Mouse (Mus musculus) adrenal gland, adult 2 months (tissue): ENCODE results near the gene Dennd2d. TPM values are rescaled to one million over a fixed set of nuclear protein-coding genes. Genes with fewer than 3 reads are reported as not detected.

ENCODE experiments used
- DNase-seq: peaks from one replicate; pipeline ENCODE4 v3.0.0; 2021
- long read RNA-seq: library from polyadenylated mRNA; stranded (forward); transcript quantifications from one replicate; pipeline ENCODE4 v2.0.0, GENCODE M21; 2021
- polyA plus RNA-seq: library from polyadenylated mRNA; depleted of rRNA; stranded (reverse); fragments of >200 nt; gene quantifications from 2 replicates; pipeline ENCODE4 v1.2.3, GENCODE M21; 2012; rRNA removed
- total RNA-seq, 2 experiments: library from RNA; stranded (reverse); gene quantifications; 2 replicates each; pipeline ENCODE4 v1.2.3; 2021

Dennd2d gene
- total RNA-seq (1 to 10 TPM; 3.2 to 4.3 TPM), polyA plus RNA-seq (1.5 and 1.8 TPM in 2 replicates)
- long read RNA-seq: 0 reads

- peak; percentile 67 for DNase-seq
Observed at GRCm38 (mm10) chr3:106482281-106483081, at the start of gene Dennd2d. TSS of gene Dennd2d (plus strand) at chr3:106482405.

GRCm38 (mm10) chr3:106448571-106448970, 33.6 kb upstream of the Dennd2d start:
- peak; percentile 7 for DNase-seq

GRCm38 (mm10) chr3:106448995-106449394, 33.2 kb upstream of the Dennd2d start:
- DNase-seq: no peak

- DNase-seq: no peak
Observed at GRCm38 (mm10) chr3:106449567-106449966, 32.6 kb upstream of the Dennd2d start.

GRCm38 (mm10) chr3:106452616-106453015, 29.6 kb upstream of the Dennd2d start:
- DNase-seq: no peak

- no peak for DNase-seq
Observed at GRCm38 (mm10) chr3:106457298-106457869, 24.8 kb upstream of the Dennd2d start.

GRCm38 (mm10) chr3:106462059-106462470, 20.1 kb upstream of the Dennd2d start:
- DNase-seq: no peak

GRCm38 (mm10) chr3:106462493-106462892, 19.7 kb upstream of the Dennd2d start:
- DNase-seq: no peak

- no peak for DNase-seq
Observed at GRCm38 (mm10) chr3:106464750-106465149, 17.5 kb upstream of the Dennd2d start.

- no peak for DNase-seq
Observed at GRCm38 (mm10) chr3:106474210-106474609, 8.0 kb upstream of the Dennd2d start.

GRCm38 (mm10) chr3:106476863-106477262, 5.3 kb upstream of the Dennd2d start:
- no peak for DNase-seq

- DNase-seq: no peak
Observed at GRCm38 (mm10) chr3:106483297-106483696, 1.1 kb downstream of the Dennd2d start.

- no peak for DNase-seq
Observed at GRCm38 (mm10) chr3:106483796-106484405, 1.7 kb downstream of the Dennd2d start.

GRCm38 (mm10) chr3:106484861-106485260, 2.7 kb downstream of the Dennd2d start:
- DNase-seq: no peak

- peak; percentile 48 for DNase-seq
Observed at GRCm38 (mm10) chr3:106485810-106486209, 3.6 kb downstream of the Dennd2d start.

- DNase-seq: no peak
Observed at GRCm38 (mm10) chr3:106487551-106487950, 5.3 kb downstream of the Dennd2d start.

GRCm38 (mm10) chr3:106490239-106490638, 8.0 kb downstream of the Dennd2d start:
- DNase-seq: no peak

- DNase-seq: no peak
Observed at GRCm38 (mm10) chr3:106492723-106493122, 10.5 kb downstream of the Dennd2d start.

GRCm38 (mm10) chr3:106493202-106493601, 11.0 kb downstream of the Dennd2d start:
- no peak for DNase-seq

GRCm38 (mm10) chr3:106493882-106494281, 11.7 kb downstream of the Dennd2d start:
- no peak for DNase-seq

- no peak for DNase-seq
Observed at GRCm38 (mm10) chr3:106494417-106494950, 12.3 kb downstream of the Dennd2d start.

GRCm38 (mm10) chr3:106495346-106496044, 13.3 kb downstream of the Dennd2d start:
- DNase-seq: no peak
